Mouse (Mus musculus) MEL (cell line): ENCODE measurements around the gene Secisbp2. TPM values are rescaled to one million over a fixed set of nuclear protein-coding genes. Genes with fewer than 3 reads are reported as not detected.

Experiments
- DNase-seq: peaks from one replicate; pipeline ENCODE4 v3.0.0; 2011; ENCODE audit warnings: low read depth, low spot score
- H3K27ac ChIP-seq: 2 replicates; pipeline ENCODE4 v1.5.1; 2012; ENCODE audit warnings: low read depth, mild to moderate bottlenecking, control low read depth, low read length, moderate library complexity; ENCODE audit not compliant: control insufficient read depth
- H3K27me3 ChIP-seq, 2 experiments: fragments of 150-350 bp in 1 of 2; sonication (generic) in 1 of 2; 2 replicates each; pipeline ENCODE4 v1.6.1; 2012; ENCODE audit warnings: low read length in 2 of 2, mild to moderate bottlenecking in 2 of 2, improper control_type of control experiment in 1 of 2, moderate library complexity in 1 of 2; ENCODE audit not compliant: insufficient read depth in 2 of 2, control insufficient read depth in 1 of 2
- H3K36me3 ChIP-seq, 2 experiments: 2 replicates each; pipeline ENCODE4 v1.6.1; 2012 to 2014; ENCODE audit warnings: low read length in 2 of 2, improper control_type of control experiment in 1 of 2, inconsistent platforms in 1 of 2, mild to moderate bottlenecking in 1 of 2; ENCODE audit not compliant: insufficient read depth in 2 of 2, control insufficient read depth in 1 of 2
- H3K4me1 ChIP-seq, 2 experiments: fragments of 150-350 bp in 1 of 2; sonication (generic) in 1 of 2; 2 replicates each; pipeline ENCODE4 v1.6.1; 2012; ENCODE audit warnings: low read length in 2 of 2, improper control_type of control experiment in 1 of 2, mild to moderate bottlenecking in 1 of 2; ENCODE audit not compliant: insufficient read depth in 2 of 2, control insufficient read depth in 1 of 2
- H3K4me3 ChIP-seq, 2 experiments: fragments of 150-350 bp in 1 of 2; sonication (generic) in 1 of 2; 2 replicates each; pipeline ENCODE4 v1.5.1; 2012; ENCODE audit warnings: low read depth in 2 of 2, low read length in 2 of 2, mild to moderate bottlenecking in 2 of 2, moderate library complexity in 2 of 2, control low read depth in 1 of 2, improper control_type of control experiment in 1 of 2; ENCODE audit not compliant: control insufficient read depth in 1 of 2, insufficient read depth in 1 of 2
- H3K79me2 ChIP-seq: 2 replicates; pipeline ENCODE4 v1.6.1; 2012; ENCODE audit warnings: mild to moderate bottlenecking, low read length, moderate library complexity; ENCODE audit not compliant: control insufficient read depth, poor library complexity, insufficient read depth
- H3K9ac ChIP-seq: 2 replicates; pipeline ENCODE4 v1.6.1; 2012; ENCODE audit warnings: low read depth, mild to moderate bottlenecking, control low read depth, low read length, moderate library complexity; ENCODE audit not compliant: control insufficient read depth, poor library complexity, severe bottlenecking
- H3K9me3 ChIP-seq: fragments of 150-350 bp; sonication (generic); replicated peaks from 2 replicates; pipeline ENCODE4 v1.6.1; 2012; ENCODE audit warnings: mild to moderate bottlenecking, low read length, improper control_type of control experiment, moderate library complexity; ENCODE audit not compliant: insufficient read depth
- BHLHE40 ChIP-seq: IDR thresholded peaks from 2 replicates; pipeline ENCODE4 v1.6.1; 2012; ENCODE audit warnings: low read depth, mild to moderate bottlenecking, inconsistent platforms, low read length, improper control_type of control experiment, borderline replicate concordance
- CHD1 ChIP-seq: IDR thresholded peaks from 2 replicates; pipeline ENCODE4 v1.6.1; 2012; ENCODE audit warnings: low read depth, mild to moderate bottlenecking, inconsistent platforms, low read length, improper control_type of control experiment
- ELF1 ChIP-seq: IDR thresholded peaks from 2 replicates; pipeline ENCODE4 v1.6.1; 2014; ENCODE audit warnings: low read depth, mild to moderate bottlenecking, inconsistent platforms, low read length, improper control_type of control experiment, moderate library complexity
- HCFC1 ChIP-seq: IDR thresholded peaks from 2 replicates; pipeline ENCODE4 v1.6.1; 2012; ENCODE audit warnings: low read depth, mild to moderate bottlenecking, inconsistent platforms, low read length, improper control_type of control experiment, moderate library complexity
- KAT2A ChIP-seq: conservative IDR thresholded peaks from 2 replicates; pipeline ENCODE4 v1.6.1; 2012; ENCODE audit warnings: low read depth, low read length, improper control_type of control experiment, inconsistent platforms
- MAFK ChIP-seq: IDR thresholded peaks from 2 replicates; pipeline ENCODE4 v1.6.1; 2011; ENCODE audit warnings: low read depth, mild to moderate bottlenecking, low read length, improper control_type of control experiment, borderline replicate concordance
- MXI1 ChIP-seq: IDR thresholded peaks from 2 replicates; pipeline ENCODE4 v1.6.1; 2011; ENCODE audit warnings: mild to moderate bottlenecking, low read depth, low read length, improper control_type of control experiment
- MYB ChIP-seq: IDR thresholded peaks from 2 replicates; pipeline ENCODE4 v1.6.1; 2011; ENCODE audit warnings: mild to moderate bottlenecking, low read depth, low read length, improper control_type of control experiment
- MYC ChIP-seq: IDR thresholded peaks from 2 replicates; pipeline ENCODE4 v1.6.1; 2011; ENCODE audit warnings: low read depth, mild to moderate bottlenecking, low read length, improper control_type of control experiment, moderate library complexity
- NRF1 ChIP-seq: IDR thresholded peaks from 2 replicates; pipeline ENCODE4 v1.6.1; 2014; ENCODE audit warnings: low read depth, mild to moderate bottlenecking, inconsistent platforms, low read length, improper control_type of control experiment, moderate library complexity; ENCODE audit not compliant: poor library complexity, insufficient read depth, severe bottlenecking
- RAD21 ChIP-seq: IDR thresholded peaks from 2 replicates; pipeline ENCODE4 v1.6.1; 2011; ENCODE audit warnings: mild to moderate bottlenecking, low read depth, low read length, improper control_type of control experiment
- RCOR1 ChIP-seq: IDR thresholded peaks from 2 replicates; pipeline ENCODE4 v1.6.1; 2012; ENCODE audit warnings: low read depth, mild to moderate bottlenecking, inconsistent platforms, low read length, improper control_type of control experiment
- SIN3A ChIP-seq: IDR thresholded peaks from 2 replicates; pipeline ENCODE4 v1.6.1; 2012; ENCODE audit warnings: low read length, improper control_type of control experiment, inconsistent platforms
- SMC3 ChIP-seq: IDR thresholded peaks from 2 replicates; pipeline ENCODE4 v1.6.1; 2011; ENCODE audit warnings: low read depth, low read length, improper control_type of control experiment
- TAL1 ChIP-seq: IDR thresholded peaks from 2 replicates; pipeline ENCODE4 v1.6.1; 2012; ENCODE audit warnings: mild to moderate bottlenecking, inconsistent platforms, low read length, moderate library complexity, mixed read lengths
- TBP ChIP-seq: IDR thresholded peaks from 2 replicates; pipeline ENCODE4 v1.8.0; 2011; ENCODE audit warnings: low read depth, low read length, improper control_type of control experiment
- UBTF ChIP-seq: IDR thresholded peaks from 2 replicates; pipeline ENCODE4 v1.6.1; 2012; ENCODE audit warnings: low read depth, mild to moderate bottlenecking, inconsistent platforms, low read length, improper control_type of control experiment, moderate library complexity, borderline replicate concordance; ENCODE audit not compliant: insufficient read depth
- USF1 ChIP-seq: IDR thresholded peaks from 2 replicates; pipeline ENCODE4 v1.6.1; 2014; ENCODE audit warnings: low read depth, mild to moderate bottlenecking, inconsistent platforms, low read length, improper control_type of control experiment, moderate library complexity
- ZC3H11A ChIP-seq: IDR thresholded peaks from 2 replicates; pipeline ENCODE4 v1.6.1; 2012; ENCODE audit warnings: low read depth, mild to moderate bottlenecking, inconsistent platforms, low read length, improper control_type of control experiment
- ZKSCAN1 ChIP-seq: IDR thresholded peaks from 2 replicates; pipeline ENCODE4 v1.6.1; 2012; ENCODE audit warnings: low read depth, mild to moderate bottlenecking, inconsistent platforms, low read length, improper control_type of control experiment, moderate library complexity
- ZMIZ1 ChIP-seq: IDR thresholded peaks from 2 replicates; pipeline ENCODE4 v1.6.1; 2012; ENCODE audit warnings: low read depth, mild to moderate bottlenecking, inconsistent platforms, low read length, improper control_type of control experiment, moderate library complexity
- ZNF384 ChIP-seq: IDR thresholded peaks from 2 replicates; pipeline ENCODE4 v1.6.1; 2012; ENCODE audit warnings: low read depth, mild to moderate bottlenecking, inconsistent platforms, low read length, improper control_type of control experiment
- polyA plus RNA-seq, 2 experiments: library from polyadenylated mRNA; stranded (reverse) in 1 of 2; unstranded in 1 of 2; fragments of >175 nt in 1 of 2; fragments of >200 nt in 1 of 2; gene quantifications; 2 replicates each; pipeline versions ENCODE4 v1.2.1 to v1.2.4; 2012; ENCODE audit warnings: low replicate concordance in 2 of 2, low read depth in 1 of 2; ENCODE audit not compliant: insufficient read length in 2 of 2, insufficient read depth in 1 of 2, missing spikeins in 1 of 2
- total RNA-seq: library from RNA; depleted of rRNA; stranded (reverse); fragments of 300-350 nt; gene quantifications from 2 replicates; pipeline ENCODE4 v1.2.3, GENCODE M21; 2012

Secisbp2 gene
- total and polyA plus RNA-seq, 3 experiments, result 26.0 to 76.4 (median 28.5) TPM

- TF ChIP-seq USF1, result no peak
- TF ChIP-seq BHLHE40, result no peak
- TF ChIP-seq MXI1, result no peak
- TF ChIP-seq SMC3, result no peak
- TF ChIP-seq NRF1, result no peak
- no peak for TF ChIP-seq UBTF
- TF ChIP-seq SIN3A, result no peak
- Histone ChIP-seq H3K9ac (no peak overlapping the region), H3K27ac (no peak overlapping the region), H3K36me3 (no peaks in the 10 kb centered on the region), H3K4me3 (no peak overlapping the region), H3K9me3 (no peaks in the 10 kb centered on the region), H3K79me2 (no peaks in the 10 kb centered on the region), H3K4me1 (no peaks in the 10 kb centered on the region), H3K27me3 (peaks cover 0 to 3% of the 10 kb centered on the region in 2 experiments; a peak in 2 of 4 replicates)
- no peak for DNase-seq
Observed at GRCm38 (mm10) chr13:51623678-51624077, 27.8 kb upstream of the Secisbp2 start.

DNA sequence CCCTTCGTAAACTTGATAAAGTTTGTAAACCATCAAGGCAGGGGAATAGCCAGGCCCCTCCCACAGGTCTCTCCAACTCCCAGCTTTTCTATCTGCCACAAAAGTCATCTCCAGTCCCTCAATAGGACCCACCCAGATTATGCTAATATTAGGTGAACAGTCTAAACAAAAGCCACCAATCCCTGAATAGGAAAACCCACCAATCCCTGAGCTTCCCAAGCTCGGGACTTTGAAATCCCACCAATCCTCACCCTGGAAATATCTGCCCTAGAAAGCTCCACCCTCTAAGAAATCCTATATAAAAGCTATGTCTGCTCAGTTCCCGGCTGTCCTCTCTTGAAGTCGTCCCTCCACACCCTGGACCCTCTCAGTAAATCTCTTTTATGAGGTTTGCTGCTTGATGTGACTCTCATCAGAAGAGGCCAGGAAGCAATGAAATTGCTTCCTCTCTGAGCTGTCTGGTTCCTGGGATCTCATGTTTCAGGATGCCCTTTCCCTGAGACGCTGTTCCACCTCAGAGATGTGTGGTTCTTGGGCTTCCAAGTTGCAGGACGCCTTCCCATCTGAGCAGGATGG lies 23.1 kb upstream of the Secisbp2 start:
- DNase-seq, result no peak
- H3K27me3 ChIP-seq, result peaks cover 0 to 3% of the 10 kb centered on the region in 2 experiments; a peak in 2 of 4 replicates
- H3K79me2 ChIP-seq, result no peaks in the 10 kb centered on the region
- H3K36me3 ChIP-seq, result no peaks in the 10 kb centered on the region
- no peak for TF ChIP-seq MYB
- no peak for TF ChIP-seq ZC3H11A
- TF ChIP-seq BHLHE40, result no peak
- TF ChIP-seq TBP, result no peak
- TF ChIP-seq ZNF384, result no peak
- no peak for TF ChIP-seq CHD1
- no peak for TF ChIP-seq ZKSCAN1
- TF ChIP-seq RAD21, result no peak
- TF ChIP-seq MXI1, result no peak
- no peak for TF ChIP-seq TAL1
- no peak for TF ChIP-seq SMC3
- no peak for TF ChIP-seq MAFK
- TF ChIP-seq ELF1, result no peak
- TF ChIP-seq USF1, result no peak
- TF ChIP-seq HCFC1, result no peak
- TF ChIP-seq KAT2A, result no peak
- TF ChIP-seq ZMIZ1, result no peak
- TF ChIP-seq RCOR1, result no peak
- TF ChIP-seq MYC, result no peak
- H3K4me1 ChIP-seq, result no peaks in the 10 kb centered on the region
- no peak overlapping the region for H3K27ac ChIP-seq
- no peaks in the 10 kb centered on the region for H3K9me3 ChIP-seq
- H3K4me3 ChIP-seq, result no peak overlapping the region
- H3K9ac ChIP-seq, result no peak overlapping the region
